Mouse (Mus musculus) limb, embryonic 10.5 days (tissue): ENCODE measurements around the gene 1700034J05Rik. TPM values are rescaled to one million over a fixed set of nuclear protein-coding genes. Genes with fewer than 3 reads are reported as not detected.

Source experiments
- DNase-seq: peaks from one replicate; pipeline ENCODE4 v3.0.0-alpha.2; 2017; ENCODE audit warnings: low spot score
- H3K27ac ChIP-seq: fragments of 300-500 bp; sonication (generic); 2 replicates; pipeline ENCODE4 v1.5.1; 2016; ENCODE audit warnings: mild to moderate bottlenecking
- H3K27me3 ChIP-seq: fragments of 300-500 bp; sonication (generic); 2 replicates; pipeline ENCODE4 v1.6.1; 2016; ENCODE audit warnings: low read depth, mild to moderate bottlenecking; ENCODE audit not compliant: poor library complexity, severe bottlenecking
- H3K36me3 ChIP-seq: fragments of 300-500 bp; sonication (generic); 2 replicates; pipeline ENCODE4 v1.6.1; 2016; ENCODE audit warnings: mild to moderate bottlenecking, moderate library complexity
- H3K4me1 ChIP-seq: fragments of 300-500 bp; sonication (generic); 2 replicates; pipeline ENCODE4 v1.6.1; 2016
- H3K4me3 ChIP-seq: fragments of 300-500 bp; sonication (generic); 2 replicates; pipeline ENCODE4 v1.5.1; 2016; ENCODE audit warnings: mild to moderate bottlenecking, moderate library complexity
- H3K9me3 ChIP-seq: fragments of 300-500 bp; sonication (generic); replicated peaks from 2 replicates; pipeline ENCODE4 v1.6.1; 2016; ENCODE audit warnings: mild to moderate bottlenecking
- WGBS: fragments of 180-500 bp; shearing (Covaris S2); methylation state at CpG from one replicate; pipeline ENCODE4 v1.1.7; 2016; 5-methylcytosine and 5-hydroxymethylcytosine counted together
- polyA plus RNA-seq: library from polyadenylated mRNA; unstranded; fragments of >200 nt; fragmentation: Nextera tagmentation; extraction: Ambion mirVana; gene quantifications from 2 replicates; pipeline ENCODE4 v1.2.1, GENCODE M21; 2016

1700034J05Rik gene
- polyA plus RNA-seq, 1 experiment from 2014 or later, result 0.23 TPM

- H3K36me3 ChIP-seq, result peaks cover 3% of the 10 kb centered on the region; the same call in 1 of the 2 replicates
- H3K4me1 ChIP-seq, result peaks cover 12% of the 10 kb centered on the region
- H3K27me3 ChIP-seq, result no peaks in the 10 kb centered on the region
- H3K9me3 ChIP-seq, result no peaks in the 10 kb centered on the region
- DNase-seq, result no peak
- H3K4me3 ChIP-seq, result no peak overlapping the region
- H3K27ac ChIP-seq, result no peak overlapping the region
- 87% methylated on average over 8 of the region's 8 CpGs for WGBS
These were observed 22.2 kb upstream of the 1700034J05Rik start for GRCm38 (mm10) chr6:146976446-146976845.

GRCm38 (mm10) chr6:146973830-146974229 is 19.6 kb upstream of the 1700034J05Rik start:
- no peaks in the 10 kb centered on the region for H3K27me3 ChIP-seq
- no peaks in the 10 kb centered on the region; the same call in 1 of the 2 replicates for H3K4me1 ChIP-seq
- no peak overlapping the region for H3K27ac ChIP-seq
- H3K4me3 ChIP-seq, result no peak overlapping the region
- no peak for DNase-seq
- no peaks in the 10 kb centered on the region for H3K9me3 ChIP-seq
- peaks cover 3% of the 10 kb centered on the region; the same call in 1 of the 2 replicates for H3K36me3 ChIP-seq

GRCm38 (mm10) chr6:146973406-146973805 is 19.2 kb upstream of the 1700034J05Rik start:
- WGBS, result 74% methylated on average over 2 of the region's 2 CpGs
- no peak overlapping the region for H3K4me3 ChIP-seq
- no peak for DNase-seq
- no peaks in the 10 kb centered on the region for H3K27me3 ChIP-seq
- H3K36me3 ChIP-seq, result peaks cover 3% of the 10 kb centered on the region; the same call in 1 of the 2 replicates
- no peaks in the 10 kb centered on the region; the same call in 1 of the 2 replicates for H3K4me1 ChIP-seq
- no peaks in the 10 kb centered on the region for H3K9me3 ChIP-seq
- no peak overlapping the region for H3K27ac ChIP-seq

- H3K36me3 ChIP-seq, result peaks cover 3% of the 10 kb centered on the region; the same call in 1 of the 2 replicates
- no peak overlapping the region for H3K4me3 ChIP-seq
- H3K27ac ChIP-seq, result no peak overlapping the region
- no peaks in the 10 kb centered on the region; the same call in 1 of the 2 replicates for H3K4me1 ChIP-seq
- no peaks in the 10 kb centered on the region for H3K27me3 ChIP-seq
- H3K9me3 ChIP-seq, result no peaks in the 10 kb centered on the region
- DNase-seq, result no peak
- 66% methylated on average over 1 of the region's 1 CpGs for WGBS
These were observed 18.5 kb upstream of the 1700034J05Rik start for GRCm38 (mm10) chr6:146972740-146973139.

- 75% methylated on average over 6 of the region's 6 CpGs for WGBS
- no peaks in the 10 kb centered on the region for H3K9me3 ChIP-seq
- peaks cover 3% of the 10 kb centered on the region; the same call in 1 of the 2 replicates for H3K36me3 ChIP-seq
- no peak for DNase-seq
- H3K27ac ChIP-seq, result no peak overlapping the region
- no peaks in the 10 kb centered on the region; the same call in 1 of the 2 replicates for H3K4me1 ChIP-seq
- H3K4me3 ChIP-seq, result no peak overlapping the region
- no peaks in the 10 kb centered on the region for H3K27me3 ChIP-seq
These were observed 17.8 kb upstream of the 1700034J05Rik start for GRCm38 (mm10) chr6:146972009-146972408.

- no peak for DNase-seq
- no peaks in the 10 kb centered on the region for H3K9me3 ChIP-seq
- no peaks in the 10 kb centered on the region for H3K27me3 ChIP-seq
- H3K27ac ChIP-seq, result no peak overlapping the region
- H3K4me3 ChIP-seq, result no peak overlapping the region
- 75% methylated on average over 3 of the region's 3 CpGs for WGBS
- H3K4me1 ChIP-seq, result no peaks in the 10 kb centered on the region; the same call in 1 of the 2 replicates
- H3K36me3 ChIP-seq, result no peaks in the 10 kb centered on the region
These were observed 17.1 kb upstream of the 1700034J05Rik start for GRCm38 (mm10) chr6:146971366-146971765.

GRCm38 (mm10) chr6:146970811-146971210 is 16.6 kb upstream of the 1700034J05Rik start:
- Histone ChIP-seq H3K4me1 (no peaks in the 10 kb centered on the region; the same call in 1 of the 2 replicates), H3K4me3 (no peak overlapping the region), H3K27me3 (no peaks in the 10 kb centered on the region), H3K36me3 (no peaks in the 10 kb centered on the region), H3K9me3 (no peaks in the 10 kb centered on the region), H3K27ac (no peak overlapping the region)
- DNase-seq, result no peak
- WGBS, result 76% methylated on average over 3 of the region's 3 CpGs

GRCm38 (mm10) chr6:146967836-146968235 is 13.6 kb upstream of the 1700034J05Rik start:
- H3K27ac ChIP-seq, result no peak overlapping the region
- H3K4me1 ChIP-seq, result no peaks in the 10 kb centered on the region
- no peak for DNase-seq
- H3K4me3 ChIP-seq, result no peak overlapping the region
- no peaks in the 10 kb centered on the region for H3K9me3 ChIP-seq
- no peaks in the 10 kb centered on the region for H3K27me3 ChIP-seq
- WGBS, result 75% methylated on average over 6 of the region's 6 CpGs
- H3K36me3 ChIP-seq, result no peaks in the 10 kb centered on the region

GRCm38 (mm10) chr6:146966446-146967019 is 12.3 kb upstream of the 1700034J05Rik start:
- Histone ChIP-seq H3K36me3 (no peaks in the 10 kb centered on the region), H3K4me1 (peaks cover 3% of the 10 kb centered on the region; the same call in 1 of the 2 replicates), H3K27me3 (no peaks in the 10 kb centered on the region), H3K9me3 (no peaks in the 10 kb centered on the region), H3K27ac (no peak overlapping the region), H3K4me3 (no peak overlapping the region)
- DNase-seq, result no peak
- WGBS, result 72% methylated on average over 12 of the region's 12 CpGs

- no peak overlapping the region for H3K27ac ChIP-seq
- DNase-seq, result no peak
- no peaks in the 10 kb centered on the region for H3K27me3 ChIP-seq
- no peak overlapping the region for H3K4me3 ChIP-seq
- H3K4me1 ChIP-seq, result peaks cover 5% of the 10 kb centered on the region; the same call in 1 of the 2 replicates
- 93% methylated on average over 13 of the region's 13 CpGs for WGBS
- H3K9me3 ChIP-seq, result no peaks in the 10 kb centered on the region
- no peaks in the 10 kb centered on the region for H3K36me3 ChIP-seq
These were observed 11.0 kb upstream of the 1700034J05Rik start for GRCm38 (mm10) chr6:146965139-146965772.

- 77% methylated on average over 6 of the region's 6 CpGs for WGBS
- Histone ChIP-seq H3K9me3 (no peaks in the 10 kb centered on the region), H3K4me3 (no peak overlapping the region), H3K27ac (no peak overlapping the region), H3K27me3 (no peaks in the 10 kb centered on the region), H3K4me1 (peaks cover 13% of the 10 kb centered on the region; the same call in 1 of the 2 replicates), H3K36me3 (no peaks in the 10 kb centered on the region)
- no peak for DNase-seq
These were observed 9.4 kb upstream of the 1700034J05Rik start for GRCm38 (mm10) chr6:146963396-146964150.

GRCm38 (mm10) chr6:146961832-146962481 is 7.7 kb upstream of the 1700034J05Rik start:
- Histone ChIP-seq H3K27ac (no peak overlapping the region), H3K4me1 (peaks cover 13% of the 10 kb centered on the region; the same call in 1 of the 2 replicates), H3K9me3 (no peaks in the 10 kb centered on the region), H3K27me3 (no peaks in the 10 kb centered on the region), H3K4me3 (no peak overlapping the region), H3K36me3 (no peaks in the 10 kb centered on the region)
- WGBS, result 53% methylated on average over 6 of the region's 6 CpGs
- DNase-seq, result no peak
